10 mouse cellular contexts compared by ENCODE assay signal in genomic region chrX:144154111-144154510, GRCm38 (mm10). TPM values are rescaled to one million over a fixed set of nuclear protein-coding genes. Genes with fewer than 3 reads are reported as not detected.
DNase-seq lines count a peak whose midpoint lies in the region; ATAC-seq and TF ChIP-seq lines count a peak whose summit lies in the region.
"Had no signal": no experiment of that assay in that cellular context is flagged by ENCODE, and none has a peak within 500 bp of the region (broad histone marks: within the 10 kb centered on the region; RNA-seq: fewer than 3 reads in every experiment).

No protein-coding gene starts in this region.

- TF ChIP-seq CTCF in liver, postnatal 0 days (IDR thresholded peaks at IDR 0.05; ENCODE audit: low read depth), result no peak

- H3K9ac ChIP-seq in embryonic facial prominence, embryonic 12.5 days, result no peak overlapping the region
- H3K9ac ChIP-seq in kidney, embryonic 16.5 days (replicated peaks; ENCODE audit: low read length), result no peak overlapping the region
- H3K9ac ChIP-seq in hindbrain, embryonic 14.5 days, result no peak overlapping the region
- H3K9ac ChIP-seq in liver, postnatal 0 days (replicated peaks), result no peak overlapping the region

- no peaks in the 10 kb centered on the region for H3K4me1 ChIP-seq in embryonic facial prominence, embryonic 12.5 days
- H3K4me1 ChIP-seq in embryonic facial prominence, embryonic 10.5 days, result no peaks in the 10 kb centered on the region
- no peaks in the 10 kb centered on the region for H3K4me1 ChIP-seq in kidney, embryonic 16.5 days (ENCODE audit: insufficient read depth, low read length)
- no peaks in the 10 kb centered on the region for H3K4me1 ChIP-seq in hindbrain, embryonic 14.5 days (replicated peaks; ENCODE audit: control insufficient read depth, insufficient read depth, low read length)
- no peaks in the 10 kb centered on the region for H3K4me1 ChIP-seq in liver, postnatal 0 days (ENCODE audit: insufficient read depth)

- DNase-seq in embryonic facial prominence, embryonic 10.5 days (ENCODE audit: low spot score), result no peak
- no peak for DNase-seq in kidney, postnatal 4 days
- no peak for DNase-seq in hindbrain, embryonic 14.5 days (ENCODE audit: low spot score)
- DNase-seq in liver, postnatal 0 days, result no peak
- no peak for DNase-seq in thymus, adult 18-20 months
- DNase-seq: adrenal gland, postnatal 25 days; cerebellum, adult 9-10 months had no signal

- no peaks in the 10 kb centered on the region for H3K36me3 ChIP-seq in embryonic facial prominence, embryonic 12.5 days
- no peaks in the 10 kb centered on the region for H3K36me3 ChIP-seq in embryonic facial prominence, embryonic 10.5 days (replicated peaks)
- H3K36me3 ChIP-seq in kidney, embryonic 16.5 days (ENCODE audit: insufficient read depth, low read length), result no peaks in the 10 kb centered on the region
- no peaks in the 10 kb centered on the region for H3K36me3 ChIP-seq in hindbrain, embryonic 14.5 days (replicated peaks; ENCODE audit: control insufficient read depth, insufficient read depth)
- H3K36me3 ChIP-seq in liver, postnatal 0 days (replicated peaks; ENCODE audit: insufficient read depth, low read length), result no peaks in the 10 kb centered on the region

- peak overlapping the region; percentile 31 for H3K4me2 ChIP-seq in embryonic facial prominence, embryonic 12.5 days (replicated peaks)
- peak overlapping the region; percentile 48 for H3K4me2 ChIP-seq in kidney, embryonic 16.5 days (replicated peaks; ENCODE audit: low read depth, low read length)
- H3K4me2 ChIP-seq in hindbrain, embryonic 14.5 days (replicated peaks), result peak overlapping the region; percentile 40
- peak overlapping the region; percentile 44 for H3K4me2 ChIP-seq in liver, postnatal 0 days (ENCODE audit: low read depth, low read length)

- peak overlapping the region; percentile 10; the same call in 1 of the 2 replicates for H3K4me3 ChIP-seq in embryonic facial prominence, embryonic 12.5 days
- H3K4me3 ChIP-seq in embryonic facial prominence, embryonic 10.5 days, result no peak overlapping the region
- H3K4me3 ChIP-seq in kidney, embryonic 16.5 days (ENCODE audit: low read length), result peak overlapping the region; percentile 31
- H3K4me3 ChIP-seq in hindbrain, embryonic 14.5 days (replicated peaks; ENCODE audit: low read length), result 0 out of 2 replicates have a peak overlapping the region, but pooled peaks have one; percentile 8
- H3K4me3 ChIP-seq in liver, postnatal 0 days (ENCODE audit: low read depth, low read length), result no peak overlapping the region

- no peak overlapping the region for H3K27ac ChIP-seq in embryonic facial prominence, embryonic 12.5 days
- H3K27ac ChIP-seq in embryonic facial prominence, embryonic 10.5 days (replicated peaks), result no peak overlapping the region
- no peak overlapping the region for H3K27ac ChIP-seq in kidney, embryonic 16.5 days (ENCODE audit: low read length)
- H3K27ac ChIP-seq in hindbrain, embryonic 14.5 days, result no peak overlapping the region
- H3K27ac ChIP-seq in liver, postnatal 0 days (ENCODE audit: low read depth), result no peak overlapping the region

- ATAC-seq in embryonic facial prominence, embryonic 12.5 days (ENCODE audit: insufficient number of reproducible peaks, insufficient read depth, low FRiP score, low TSS enrichment), result no peak
- ATAC-seq in kidney, embryonic 16.5 days (ENCODE audit: low FRiP score, low TSS enrichment), result no peak
- no peak for ATAC-seq in hindbrain, embryonic 14.5 days (ENCODE audit: low FRiP score)
- no peak for ATAC-seq in liver, postnatal 0 days
- no peak for ATAC-seq in frontal cortex, adult (ENCODE audit: low TSS enrichment)

- 0 out of 2 replicates have a peak, but pooled peaks cover 3% of the 10 kb centered on the region for H3K27me3 ChIP-seq in embryonic facial prominence, embryonic 12.5 days
- H3K27me3 ChIP-seq in embryonic facial prominence, embryonic 10.5 days (replicated peaks; ENCODE audit: low read depth, poor library complexity, severe bottlenecking), result peaks cover 32% of the 10 kb centered on the region
- H3K27me3 ChIP-seq in kidney, embryonic 16.5 days (ENCODE audit: insufficient read depth, low read length), result peaks cover 15% of the 10 kb centered on the region
- no peaks in the 10 kb centered on the region; the same call in 1 of the 2 replicates for H3K27me3 ChIP-seq in hindbrain, embryonic 14.5 days (ENCODE audit: control insufficient read depth, insufficient read depth, low read length)
- H3K27me3 ChIP-seq in liver, postnatal 0 days (ENCODE audit: insufficient read depth, low read length), result 0 out of 2 replicates have a peak, but pooled peaks cover 2% of the 10 kb centered on the region

- no peak for TF ChIP-seq EP300 in liver, postnatal 0 days (IDR thresholded peaks at IDR 0.05; ENCODE audit: low read depth)

- H3K9me3 ChIP-seq in embryonic facial prominence, embryonic 12.5 days, result no peaks in the 10 kb centered on the region
- H3K9me3 ChIP-seq in embryonic facial prominence, embryonic 10.5 days, result no peaks in the 10 kb centered on the region
- H3K9me3 ChIP-seq in kidney, embryonic 16.5 days (ENCODE audit: low read length), result no peaks in the 10 kb centered on the region
- no peaks in the 10 kb centered on the region for H3K9me3 ChIP-seq in hindbrain, embryonic 14.5 days (ENCODE audit: control insufficient read depth, low read length)
- H3K9me3 ChIP-seq in liver, postnatal 0 days (ENCODE audit: low read length), result no peaks in the 10 kb centered on the region

- WGBS in embryonic facial prominence, embryonic 12.5 days, result 34% methylated on average over 7 of the region's 7 CpGs
- WGBS in embryonic facial prominence, embryonic 10.5 days, result 33% methylated on average over 7 of the region's 7 CpGs
- 32% methylated on average over 7 of the region's 7 CpGs for WGBS in kidney, embryonic 16.5 days
- WGBS in hindbrain, embryonic 14.5 days, result 43% methylated on average over 7 of the region's 7 CpGs
- 20% methylated on average over 7 of the region's 7 CpGs for WGBS in liver, postnatal 0 days (ENCODE audit: insufficient replicate concordance)

RNA-seq across cellular contexts. Expression of gene A730046J19Rik, which starts 0.6 kb away (rescaled TPM):
- 0.17 and 0.52 TPM in 2 replicates for polyA plus RNA-seq in embryonic facial prominence, embryonic 12.5 days (2016; fragmentation: Nextera tagmentation; extraction: Ambion mirVana)
- 0.07 and 0.10 TPM in 2 replicates for polyA plus RNA-seq in embryonic facial prominence, embryonic 10.5 days (2016; fragmentation: Nextera tagmentation; extraction: Ambion mirVana)
- 0.30 and 0.31 TPM in 2 replicates for polyA plus RNA-seq in kidney, embryonic 16.5 days (2015; fragmentation: Nextera tagmentation; extraction: Ambion mirVana)
- polyA plus RNA-seq in hindbrain, embryonic 14.5 days (2014; fragmentation: Nextera tagmentation; extraction: Ambion mirVana), result 1.7 and 1.9 TPM in 2 replicates
- polyA plus RNA-seq in liver, postnatal 0 days (2015; fragmentation: Nextera tagmentation; extraction: Ambion mirVana), result 0.06 and 0.14 TPM in 2 replicates

Comparison
In these comparisons a context has a peak if more than half of its experiments do, and no peak if none do; other contexts are left out.
1. H3K4me3 ChIP-seq: peak in embryonic facial prominence, embryonic 12.5 days (single experiment), kidney, embryonic 16.5 days (single experiment) and hindbrain, embryonic 14.5 days (single experiment); none in embryonic facial prominence, embryonic 10.5 days (single experiment) and liver, postnatal 0 days (single experiment).
2. Peak in every context shown above with its lines, with median percentiles within 50 percentile points of each other: H3K4me2 ChIP-seq.